Mouse (Mus musculus) MEL (cell line): ENCODE data around the gene Vill. TPM values are rescaled to one million over a fixed set of nuclear protein-coding genes. Genes with fewer than 3 reads are reported as not detected.

Experiments used
- DNase-seq: peaks from one replicate; pipeline ENCODE4 v3.0.0; 2011; ENCODE audit warnings: low read depth, low spot score
- H3K27ac ChIP-seq: 2 replicates; pipeline ENCODE4 v1.5.1; 2012; ENCODE audit warnings: low read depth, mild to moderate bottlenecking, control low read depth, low read length, moderate library complexity; ENCODE audit not compliant: control insufficient read depth
- H3K27me3 ChIP-seq, 2 experiments: fragments of 150-350 bp in 1 of 2; sonication (generic) in 1 of 2; 2 replicates each; pipeline ENCODE4 v1.6.1; 2012; ENCODE audit warnings: low read length in 2 of 2, mild to moderate bottlenecking in 2 of 2, improper control_type of control experiment in 1 of 2, moderate library complexity in 1 of 2; ENCODE audit not compliant: insufficient read depth in 2 of 2, control insufficient read depth in 1 of 2
- H3K36me3 ChIP-seq, 2 experiments: 2 replicates each; pipeline ENCODE4 v1.6.1; 2012 to 2014; ENCODE audit warnings: low read length in 2 of 2, improper control_type of control experiment in 1 of 2, inconsistent platforms in 1 of 2, mild to moderate bottlenecking in 1 of 2; ENCODE audit not compliant: insufficient read depth in 2 of 2, control insufficient read depth in 1 of 2
- H3K4me1 ChIP-seq, 2 experiments: fragments of 150-350 bp in 1 of 2; sonication (generic) in 1 of 2; 2 replicates each; pipeline ENCODE4 v1.6.1; 2012; ENCODE audit warnings: low read length in 2 of 2, improper control_type of control experiment in 1 of 2, mild to moderate bottlenecking in 1 of 2; ENCODE audit not compliant: insufficient read depth in 2 of 2, control insufficient read depth in 1 of 2
- H3K4me3 ChIP-seq, 2 experiments: fragments of 150-350 bp in 1 of 2; sonication (generic) in 1 of 2; 2 replicates each; pipeline ENCODE4 v1.5.1; 2012; ENCODE audit warnings: low read depth in 2 of 2, low read length in 2 of 2, mild to moderate bottlenecking in 2 of 2, moderate library complexity in 2 of 2, control low read depth in 1 of 2, improper control_type of control experiment in 1 of 2; ENCODE audit not compliant: control insufficient read depth in 1 of 2, insufficient read depth in 1 of 2
- H3K79me2 ChIP-seq: 2 replicates; pipeline ENCODE4 v1.6.1; 2012; ENCODE audit warnings: mild to moderate bottlenecking, low read length, moderate library complexity; ENCODE audit not compliant: control insufficient read depth, poor library complexity, insufficient read depth
- H3K9ac ChIP-seq: 2 replicates; pipeline ENCODE4 v1.6.1; 2012; ENCODE audit warnings: low read depth, mild to moderate bottlenecking, control low read depth, low read length, moderate library complexity; ENCODE audit not compliant: control insufficient read depth, poor library complexity, severe bottlenecking
- H3K9me3 ChIP-seq: fragments of 150-350 bp; sonication (generic); replicated peaks from 2 replicates; pipeline ENCODE4 v1.6.1; 2012; ENCODE audit warnings: mild to moderate bottlenecking, low read length, improper control_type of control experiment, moderate library complexity; ENCODE audit not compliant: insufficient read depth
- BHLHE40 ChIP-seq: IDR thresholded peaks from 2 replicates; pipeline ENCODE4 v1.6.1; 2012; ENCODE audit warnings: low read depth, mild to moderate bottlenecking, inconsistent platforms, low read length, improper control_type of control experiment, borderline replicate concordance
- CHD1 ChIP-seq: IDR thresholded peaks from 2 replicates; pipeline ENCODE4 v1.6.1; 2012; ENCODE audit warnings: low read depth, mild to moderate bottlenecking, inconsistent platforms, low read length, improper control_type of control experiment
- CHD2 ChIP-seq: IDR thresholded peaks from 2 replicates; pipeline ENCODE4 v1.6.1; 2011; ENCODE audit warnings: low read length, improper control_type of control experiment
- GABPA ChIP-seq: IDR thresholded peaks from 2 replicates; pipeline ENCODE4 v1.6.1; 2012; ENCODE audit warnings: low read depth, mild to moderate bottlenecking, inconsistent platforms, low read length, improper control_type of control experiment, moderate library complexity
- MXI1 ChIP-seq: IDR thresholded peaks from 2 replicates; pipeline ENCODE4 v1.6.1; 2011; ENCODE audit warnings: mild to moderate bottlenecking, low read depth, low read length, improper control_type of control experiment
- RCOR1 ChIP-seq: IDR thresholded peaks from 2 replicates; pipeline ENCODE4 v1.6.1; 2012; ENCODE audit warnings: low read depth, mild to moderate bottlenecking, inconsistent platforms, low read length, improper control_type of control experiment
- SMC3 ChIP-seq: IDR thresholded peaks from 2 replicates; pipeline ENCODE4 v1.6.1; 2011; ENCODE audit warnings: low read depth, low read length, improper control_type of control experiment
- TAL1 ChIP-seq: IDR thresholded peaks from 2 replicates; pipeline ENCODE4 v1.6.1; 2012; ENCODE audit warnings: mild to moderate bottlenecking, inconsistent platforms, low read length, moderate library complexity, mixed read lengths
- TBP ChIP-seq: IDR thresholded peaks from 2 replicates; pipeline ENCODE4 v1.8.0; 2011; ENCODE audit warnings: low read depth, low read length, improper control_type of control experiment
- TCF12 ChIP-seq: IDR thresholded peaks from 2 replicates; pipeline ENCODE4 v1.6.1; 2014; ENCODE audit warnings: low read depth, mild to moderate bottlenecking, inconsistent platforms, low read length, improper control_type of control experiment, moderate library complexity
- USF1 ChIP-seq: IDR thresholded peaks from 2 replicates; pipeline ENCODE4 v1.6.1; 2014; ENCODE audit warnings: low read depth, mild to moderate bottlenecking, inconsistent platforms, low read length, improper control_type of control experiment, moderate library complexity
- ZMIZ1 ChIP-seq: IDR thresholded peaks from 2 replicates; pipeline ENCODE4 v1.6.1; 2012; ENCODE audit warnings: low read depth, mild to moderate bottlenecking, inconsistent platforms, low read length, improper control_type of control experiment, moderate library complexity
- ZNF384 ChIP-seq: IDR thresholded peaks from 2 replicates; pipeline ENCODE4 v1.6.1; 2012; ENCODE audit warnings: low read depth, mild to moderate bottlenecking, inconsistent platforms, low read length, improper control_type of control experiment
- polyA plus RNA-seq, 2 experiments: library from polyadenylated mRNA; stranded (reverse) in 1 of 2; unstranded in 1 of 2; fragments of >175 nt in 1 of 2; fragments of >200 nt in 1 of 2; gene quantifications; 2 replicates each; pipeline versions ENCODE4 v1.2.1 to v1.2.4; 2012; ENCODE audit warnings: low replicate concordance in 2 of 2, low read depth in 1 of 2; ENCODE audit not compliant: insufficient read length in 2 of 2, insufficient read depth in 1 of 2, missing spikeins in 1 of 2
- total RNA-seq: library from RNA; depleted of rRNA; stranded (reverse); fragments of 300-350 nt; gene quantifications from 2 replicates; pipeline ENCODE4 v1.2.3, GENCODE M21; 2012

Gene Vill
- total and polyA plus RNA-seq, 3 experiments: 76.2 to 197 (median 90.9) TPM

- TF ChIP-seq GABPA: no peak
- no peak for TF ChIP-seq CHD2
- TF ChIP-seq SMC3: no peak
- TF ChIP-seq, all 39 proteins: peak for 0
Observed at GRCm38 (mm10) chr9:119031038-119031437, 21.5 kb upstream of the Vill start (continued).

GRCm38 (mm10) chr9:119031772-119032171 is 20.8 kb upstream of the Vill start:
- Histone ChIP-seq H3K9me3 (no peaks in the 10 kb centered on the region), H3K9ac (no peak overlapping the region), H3K79me2 (no peaks in the 10 kb centered on the region)
- no peak for DNase-seq
- TF ChIP-seq ZMIZ1: no peak
- no peak for TF ChIP-seq TBP
- no peak for TF ChIP-seq BHLHE40
- no peak for TF ChIP-seq MXI1
- TF ChIP-seq USF1: no peak
- no peak for TF ChIP-seq SMC3
- TF ChIP-seq RCOR1: no peak
- no peak for TF ChIP-seq TCF12
- TF ChIP-seq, all 39 proteins: peak for 0
- H3K27ac ChIP-seq: no peak overlapping the region
- H3K4me3 ChIP-seq: no peak overlapping the region
- no peaks in the 10 kb centered on the region for H3K27me3 ChIP-seq
- no peaks in the 10 kb centered on the region for H3K4me1 ChIP-seq
- H3K36me3 ChIP-seq: no peaks in the 10 kb centered on the region; a peak in 1 of 4 replicates

GRCm38 (mm10) chr9:119032538-119032937 is 20.0 kb upstream of the Vill start:
- Histone ChIP-seq H3K79me2 (no peaks in the 10 kb centered on the region), H3K4me3 (no peak overlapping the region), H3K9ac (no peak overlapping the region), H3K27me3 (no peaks in the 10 kb centered on the region), H3K36me3 (no peaks in the 10 kb centered on the region; a peak in 1 of 4 replicates), H3K4me1 (no peaks in the 10 kb centered on the region), H3K27ac (no peak overlapping the region), H3K9me3 (no peaks in the 10 kb centered on the region)
- DNase-seq: no peak
- TF ChIP-seq CHD1: no peak
- TF ChIP-seq TAL1: no peak
- no peak for TF ChIP-seq ZNF384
